Mouse (Mus musculus): ENCODE measurements at regions not wholly inside any gene's neighbourhood (a gene's known extent, or its start where the extent isn't known, plus 50 kb on each side); places are given as distances from the start of the nearest gene placed in this dataset.
"Not testable (repeated sequence)": the region's sequence is repeated elsewhere in the genome, so short reads cannot be mapped to it uniquely, and the experiment has no call there.

DNA sequence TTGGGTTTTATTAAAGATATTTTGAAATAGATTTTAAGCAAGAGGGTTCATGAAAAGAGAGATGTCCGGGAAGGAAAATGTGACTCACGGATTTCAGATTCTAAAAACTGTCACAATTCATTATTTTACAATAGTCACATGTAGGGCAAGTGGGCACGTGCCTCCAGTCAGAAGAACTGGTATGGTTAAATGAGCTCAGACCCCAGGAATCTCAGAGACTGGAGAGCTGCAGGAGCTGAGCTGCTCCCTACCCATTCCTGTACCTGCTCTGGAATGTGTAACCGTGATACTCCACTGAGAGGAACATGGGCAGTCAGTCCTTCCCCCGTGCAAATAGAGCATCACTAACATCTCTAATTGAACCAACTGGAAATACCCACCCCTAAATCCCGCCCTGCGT is 372.9 kb downstream of the Kif2b start:
- TF ChIP-seq TCF12 (IDR thresholded peaks at IDR 0.05; ENCODE audit: low read depth, low read length): no peak
- no peak for TF ChIP-seq BHLHE40 (IDR thresholded peaks at IDR 0.05; ENCODE audit: borderline replicate concordance, low read depth, low read length)
- no peak overlapping the region for H3K9ac ChIP-seq (ENCODE audit: control insufficient read depth, low read depth, low read length, poor library complexity, severe bottlenecking)
- H3K4me3 ChIP-seq (ENCODE audit: control insufficient read depth in 1 of 2, insufficient read depth in 1 of 2, low read depth in 2 of 2, low read length in 2 of 2): no peak overlapping the region
- H3K4me1 ChIP-seq (ENCODE audit: control insufficient read depth in 1 of 2, insufficient read depth in 2 of 2, low read length in 2 of 2): no peaks in the 10 kb centered on the region
- H3K9me3 ChIP-seq (replicated peaks; ENCODE audit: insufficient read depth, low read length): no peaks in the 10 kb centered on the region
- no peaks in the 10 kb centered on the region for H3K79me2 ChIP-seq (ENCODE audit: control insufficient read depth, insufficient read depth, low read length, poor library complexity)
- H3K27me3 ChIP-seq (ENCODE audit: control insufficient read depth in 1 of 2, insufficient read depth in 2 of 2, low read length in 2 of 2): no peaks in the 10 kb centered on the region
- no peak for DNase-seq (ENCODE audit: low read depth, low spot score)
- no peak overlapping the region for H3K27ac ChIP-seq (ENCODE audit: control insufficient read depth, low read depth, low read length)
- H3K36me3 ChIP-seq (ENCODE audit: control insufficient read depth in 1 of 2, insufficient read depth in 2 of 2, low read length in 2 of 2): no peaks in the 10 kb centered on the region

DNA sequence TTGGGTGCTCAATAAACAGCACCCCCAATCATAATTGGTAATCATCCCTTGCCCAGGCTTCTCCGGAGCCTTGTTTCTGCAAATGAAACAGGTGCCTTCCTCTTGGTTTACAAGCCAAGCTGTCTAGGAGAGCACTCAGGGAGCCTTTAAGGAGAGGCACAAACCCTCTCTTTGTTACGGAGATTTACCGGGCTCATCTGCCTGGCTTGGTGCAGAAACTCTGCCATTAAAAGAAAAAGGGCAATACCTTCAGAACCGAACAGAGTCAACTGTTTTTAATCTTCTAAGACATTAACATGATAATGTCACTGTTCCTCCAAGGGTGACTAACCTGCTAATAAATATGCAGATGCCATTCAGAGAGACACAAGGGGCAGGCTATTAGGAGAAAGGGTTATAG is 380.5 kb downstream of the Kif2b start:
- DNase-seq (ENCODE audit: low read depth, low spot score): no peak
- Histone ChIP-seq H3K9ac (ENCODE audit: control insufficient read depth, low read depth, low read length, poor library complexity, severe bottlenecking) (no peak overlapping the region), H3K4me1 (ENCODE audit: control insufficient read depth in 1 of 2, insufficient read depth in 2 of 2, low read length in 2 of 2) (no peaks in the 10 kb centered on the region), H3K4me3 (ENCODE audit: control insufficient read depth in 1 of 2, insufficient read depth in 1 of 2, low read depth in 2 of 2, low read length in 2 of 2) (no peak overlapping the region), H3K27me3 (ENCODE audit: control insufficient read depth in 1 of 2, insufficient read depth in 2 of 2, low read length in 2 of 2) (no peaks in the 10 kb centered on the region), H3K79me2 (ENCODE audit: control insufficient read depth, insufficient read depth, low read length, poor library complexity) (no peaks in the 10 kb centered on the region), H3K27ac (ENCODE audit: control insufficient read depth, low read depth, low read length) (no peak overlapping the region), H3K36me3 (ENCODE audit: control insufficient read depth in 1 of 2, insufficient read depth in 2 of 2, low read length in 2 of 2) (no peaks in the 10 kb centered on the region), H3K9me3 (replicated peaks; ENCODE audit: insufficient read depth, low read length) (no peaks in the 10 kb centered on the region)
- no peak for TF ChIP-seq CHD2 (IDR thresholded peaks at IDR 0.05; ENCODE audit: low read length)
- TF ChIP-seq CTCF (IDR thresholded peaks at IDR 0.05 in 2 of 3, conservative IDR thresholded peaks at IDR 0.05 in 1 of 3; ENCODE audit: control insufficient read depth in 1 of 3, insufficient read depth in 1 of 3, low read depth in 2 of 3, low read length in 3 of 3, poor library complexity in 1 of 3, severe bottlenecking in 1 of 3): no peak
- no peak for TF ChIP-seq POLR2AphosphoS2 (IDR thresholded peaks at IDR 0.05; ENCODE audit: low read length)
- no peak for TF ChIP-seq MAX (IDR thresholded peaks at IDR 0.05; ENCODE audit: low read length)
- no peak for TF ChIP-seq SMC3 (IDR thresholded peaks at IDR 0.05; ENCODE audit: low read depth, low read length)

DNA sequence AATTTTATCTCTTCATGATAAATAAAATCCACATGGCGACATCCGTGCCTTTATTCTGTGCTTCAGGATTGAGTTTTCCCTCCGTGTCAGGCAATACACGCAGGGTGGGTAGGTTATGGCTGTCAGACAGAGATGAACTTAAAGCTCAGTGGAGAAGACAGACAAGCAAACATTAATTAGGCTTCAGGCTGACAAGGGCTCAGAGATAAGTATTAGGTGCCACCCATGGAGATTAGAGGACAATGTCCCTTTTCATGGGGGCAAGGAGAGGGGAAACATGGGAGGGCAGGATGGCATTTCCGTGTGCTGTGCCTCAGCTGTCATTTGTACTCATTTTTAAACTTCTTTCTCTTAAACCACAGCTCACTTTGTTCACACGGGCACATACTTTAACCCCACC is 381.0 kb downstream of the Kif2b start:
- no peaks in the 10 kb centered on the region for H3K79me2 ChIP-seq (ENCODE audit: control insufficient read depth, insufficient read depth, low read length, poor library complexity)
- no peaks in the 10 kb centered on the region for H3K4me1 ChIP-seq (ENCODE audit: control insufficient read depth in 1 of 2, insufficient read depth in 2 of 2, low read length in 2 of 2)
- no peaks in the 10 kb centered on the region for H3K27me3 ChIP-seq (ENCODE audit: control insufficient read depth in 1 of 2, insufficient read depth in 2 of 2, low read length in 2 of 2)
- no peaks in the 10 kb centered on the region for H3K9me3 ChIP-seq (replicated peaks; ENCODE audit: insufficient read depth, low read length)
- H3K9ac ChIP-seq (ENCODE audit: control insufficient read depth, low read depth, low read length, poor library complexity, severe bottlenecking): no peak overlapping the region
- no peak overlapping the region for H3K27ac ChIP-seq (ENCODE audit: control insufficient read depth, low read depth, low read length)
- no peak for DNase-seq (ENCODE audit: low read depth, low spot score)
- no peaks in the 10 kb centered on the region for H3K36me3 ChIP-seq (ENCODE audit: control insufficient read depth in 1 of 2, insufficient read depth in 2 of 2, low read length in 2 of 2)
- TF ChIP-seq JUND (IDR thresholded peaks at IDR 0.05; ENCODE audit: low read depth, low read length): no peak
- no peak for TF ChIP-seq MAFK (IDR thresholded peaks at IDR 0.05; ENCODE audit: borderline replicate concordance, low read depth, low read length)
- no peak for TF ChIP-seq NELFE (IDR thresholded peaks at IDR 0.05; ENCODE audit: low read depth, low read length)
- no peak for TF ChIP-seq POLR2AphosphoS5 (IDR thresholded peaks at IDR 0.05; ENCODE audit: borderline replicate concordance, low read depth, low read length)
- TF ChIP-seq E2F4 (IDR thresholded peaks at IDR 0.05; ENCODE audit: borderline replicate concordance, low read depth, low read length): no peak
- TF ChIP-seq RAD21 (IDR thresholded peaks at IDR 0.05; ENCODE audit: low read depth, low read length): no peak
- TF ChIP-seq SMC3 (IDR thresholded peaks at IDR 0.05; ENCODE audit: low read depth, low read length): no peak
- H3K4me3 ChIP-seq (ENCODE audit: control insufficient read depth in 1 of 2, insufficient read depth in 1 of 2, low read depth in 2 of 2, low read length in 2 of 2): no peak overlapping the region

DNA sequence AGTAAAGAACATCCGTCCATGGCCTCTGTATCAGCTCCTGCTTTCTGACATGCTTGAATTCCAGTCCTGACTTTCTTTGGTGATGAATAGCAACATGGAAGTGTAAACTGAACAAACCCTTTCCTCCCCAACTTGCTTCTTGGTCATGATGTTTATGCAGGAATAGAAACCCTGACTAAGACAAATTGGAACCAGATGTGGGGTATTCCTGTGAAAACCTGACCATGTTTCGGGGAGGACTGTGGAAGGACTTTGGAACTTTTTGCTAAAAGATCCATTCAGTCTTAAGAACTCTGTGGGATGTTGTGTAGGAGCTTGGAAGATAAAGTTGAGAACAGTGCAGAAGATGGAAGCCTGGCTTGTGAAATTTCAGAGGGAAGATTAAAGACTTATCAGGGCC is 410.0 kb downstream of the Kif2b start:
- not testable (repeated sequence) for H3K9me3 ChIP-seq (replicated peaks; ENCODE audit: insufficient read depth, low read length); H3K27me3 ChIP-seq (ENCODE audit: control insufficient read depth in 1 of 2, insufficient read depth in 2 of 2, low read length in 2 of 2); H3K4me3 ChIP-seq (ENCODE audit: control insufficient read depth in 1 of 2, insufficient read depth in 1 of 2, low read depth in 2 of 2, low read length in 2 of 2); H3K9ac ChIP-seq (ENCODE audit: control insufficient read depth, low read depth, low read length, poor library complexity, severe bottlenecking); H3K36me3 ChIP-seq (ENCODE audit: control insufficient read depth in 1 of 2, insufficient read depth in 2 of 2, low read length in 2 of 2); H3K79me2 ChIP-seq (ENCODE audit: control insufficient read depth, insufficient read depth, low read length, poor library complexity); H3K27ac ChIP-seq (ENCODE audit: control insufficient read depth, low read depth, low read length); H3K4me1 ChIP-seq (ENCODE audit: control insufficient read depth in 1 of 2, insufficient read depth in 2 of 2, low read length in 2 of 2); DNase-seq (ENCODE audit: low read depth, low spot score)
